In genomic region chr9:44878776-44879500, GRCm38 (mm10) we compare ENCODE assay signal across 8 mouse cellular contexts. TPM values are rescaled to one million over a fixed set of nuclear protein-coding genes. Genes with fewer than 3 reads are reported as not detected.
DNase-seq lines count a peak whose midpoint lies in the region; ATAC-seq and TF ChIP-seq lines count a peak whose summit lies in the region.

No protein-coding gene starts in this region.

- intact Hi-C loops in heart, postnatal 36 days (cut with DNase I): no loop called here

- no peaks in the 10 kb centered on the region for H3K36me3 ChIP-seq in heart, embryonic 15.5 days
- H3K36me3 ChIP-seq in G1E (replicated peaks): peaks cover 48% of the 10 kb centered on the region
- H3K36me3 ChIP-seq in heart, postnatal 0 days (replicated peaks; ENCODE audit: control insufficient read depth, insufficient read depth, low read length): no peaks in the 10 kb centered on the region

- H3K4me1 ChIP-seq in heart, embryonic 15.5 days (replicated peaks): peaks cover 64% of the 10 kb centered on the region
- H3K4me1 ChIP-seq in G1E (ENCODE audit: insufficient read depth, low read depth, low read length): peaks cover 49% of the 10 kb centered on the region
- peaks cover 40% of the 10 kb centered on the region for H3K4me1 ChIP-seq in heart, postnatal 0 days (ENCODE audit: control insufficient read depth, insufficient read depth)

- H3K27me3 ChIP-seq in heart, embryonic 15.5 days: no peaks in the 10 kb centered on the region
- peaks cover 11% of the 10 kb centered on the region for H3K27me3 ChIP-seq in G1E (ENCODE audit: insufficient read depth, low read length)
- H3K27me3 ChIP-seq in heart, postnatal 0 days (ENCODE audit: control insufficient read depth, insufficient read depth, low read length): no peaks in the 10 kb centered on the region

- ATAC-seq in heart, embryonic 15.5 days (replicated peaks; ENCODE audit: insufficient number of reproducible peaks, insufficient read depth, low FRiP score, low read depth): no peak
- no peak for ATAC-seq in G1E (ENCODE audit: extremely low read depth, insufficient number of reproducible peaks, low FRiP score, poor library complexity, severe bottlenecking)
- no peak for ATAC-seq in heart, postnatal 0 days (ENCODE audit: insufficient read depth, low read depth)

- no peak for TF ChIP-seq EP300 in heart, postnatal 0 days (IDR thresholded peaks at IDR 0.05; ENCODE audit: low read depth)

- H3K9me3 ChIP-seq in heart, embryonic 15.5 days (replicated peaks): no peaks in the 10 kb centered on the region
- no peaks in the 10 kb centered on the region for H3K9me3 ChIP-seq in G1E (replicated peaks)
- H3K9me3 ChIP-seq in heart, postnatal 0 days (replicated peaks; ENCODE audit: control insufficient read depth, low read length): no peaks in the 10 kb centered on the region

- no peak for DNase-seq in heart, postnatal 36 days
- DNase-seq in G1E (ENCODE audit: low spot score): peak; percentile 9
- no peak for DNase-seq in heart, postnatal 0 days (ENCODE audit: low spot score)
- DNase-seq in lung, postnatal 10 days: peak; percentile 21
- DNase-seq in thymus, postnatal 14 days: peak; percentile 65
- no peak for DNase-seq in layer of hippocampus, postnatal 36 days
- DNase-seq in cerebellum, adult 11-12 months: no peak

- no peak for TF ChIP-seq CTCF in G1E (IDR thresholded peaks at IDR 0.05; ENCODE audit: low read depth, low read length)
- no peak for TF ChIP-seq CTCF in heart, postnatal 0 days (IDR thresholded peaks at IDR 0.05; ENCODE audit: low read depth)

- H3K4me3 ChIP-seq in heart, embryonic 15.5 days: peak overlapping the region; percentile 99
- peak overlapping the region; percentile 90; the same call in 1 of the 2 replicates for H3K4me3 ChIP-seq in G1E (ENCODE audit: low read depth, low read length)
- H3K4me3 ChIP-seq in heart, postnatal 0 days (ENCODE audit: low read depth, low read length): peak overlapping the region; percentile 94

- peak overlapping the region; percentile 94 for H3K27ac ChIP-seq in heart, embryonic 15.5 days
- no peak overlapping the region for H3K27ac ChIP-seq in heart, postnatal 0 days (ENCODE audit: low read depth)

- peak overlapping the region; percentile 99 for H3K9ac ChIP-seq in heart, embryonic 15.5 days
- no peak overlapping the region for H3K9ac ChIP-seq in heart, postnatal 0 days (replicated peaks; ENCODE audit: low read depth, low read length)

- peak overlapping the region; percentile 100 for H3K4me2 ChIP-seq in heart, embryonic 15.5 days
- H3K4me2 ChIP-seq in heart, postnatal 0 days (ENCODE audit: low read depth, low read length): peak overlapping the region; percentile 99

- 27% methylated on average over 9 of the region's 9 CpGs for WGBS in heart, embryonic 15.5 days
- 29% methylated on average over 9 of the region's 9 CpGs for WGBS in heart, postnatal 0 days

RNA-seq across cellular contexts. Expression of gene Kmt2a, which starts 2.2 kb away (rescaled TPM):
- 9.3 and 10.1 TPM in 2 replicates for polyA plus RNA-seq in heart, embryonic 15.5 days (2015; fragmentation: Nextera tagmentation; extraction: Ambion mirVana)
- 10 to 100 TPM; 26.1 to 29.7 TPM for total RNA-seq in heart, postnatal 36 days (2021)
- total RNA-seq in G1E (2014; fragmentation: Nextera tagmentation) (143 TPM in 2 replicates), G1E (2017) (5.9 and 6.3 TPM in 2 replicates)
- 8.9 and 10.0 TPM in 2 replicates for polyA plus RNA-seq in G1E (2012)
- total RNA-seq in heart, postnatal 0 days (2014; rRNA removed; ENCODE audit: low replicate concordance): 4.9 and 7.8 TPM in 2 replicates
- polyA plus RNA-seq in heart, postnatal 0 days (2015; fragmentation: Nextera tagmentation; extraction: Ambion mirVana): 4.2 and 4.4 TPM in 2 replicates
- 10 to 100 TPM; 61.3 to 78.3 TPM for total RNA-seq in layer of hippocampus, postnatal 36 days (2021)

RNA-seq across cellular contexts. Expression of gene Atp5l, which starts 41.6 kb away (rescaled TPM):
- 1,028 and 1,424 TPM in 2 replicates for polyA plus RNA-seq in heart, embryonic 15.5 days (2015; fragmentation: Nextera tagmentation; extraction: Ambion mirVana)
- 1,000 to 10,000 TPM; 1,604 to 1,644 TPM for total RNA-seq in heart, postnatal 36 days (2021)
- 68.9 and 73.1 TPM in 2 replicates for total RNA-seq in G1E (2014; fragmentation: Nextera tagmentation)
- 130 and 149 TPM in 2 replicates for total RNA-seq in G1E (2017)
- polyA plus RNA-seq in G1E (2012): 32.8 and 41.5 TPM in 2 replicates
- 688 and 746 TPM in 2 replicates for total RNA-seq in heart, postnatal 0 days (2014; rRNA removed; ENCODE audit: low replicate concordance)
- 2,678 and 2,844 TPM in 2 replicates for polyA plus RNA-seq in heart, postnatal 0 days (2015; fragmentation: Nextera tagmentation; extraction: Ambion mirVana)
- total RNA-seq in layer of hippocampus, postnatal 36 days (2021): 100 to 1,000 TPM; 339 to 375 TPM

Comparison
In these comparisons a context has a peak if more than half of its experiments do, and no peak if none do; other contexts are left out.
1. DNase-seq: peak in G1E (single experiment), lung, postnatal 10 days (single experiment) and thymus, postnatal 14 days (single experiment); none in heart, postnatal 36 days (0 of 2), heart, postnatal 0 days (single experiment), layer of hippocampus, postnatal 36 days (0 of 2) and cerebellum, adult 11-12 months (single experiment).
2. Peak in every context shown above with its lines, with median percentiles within 50 percentile points of each other: H3K4me3 ChIP-seq.